ENCODE assay signal across 20 mouse cellular contexts in the genomic region with DNA sequence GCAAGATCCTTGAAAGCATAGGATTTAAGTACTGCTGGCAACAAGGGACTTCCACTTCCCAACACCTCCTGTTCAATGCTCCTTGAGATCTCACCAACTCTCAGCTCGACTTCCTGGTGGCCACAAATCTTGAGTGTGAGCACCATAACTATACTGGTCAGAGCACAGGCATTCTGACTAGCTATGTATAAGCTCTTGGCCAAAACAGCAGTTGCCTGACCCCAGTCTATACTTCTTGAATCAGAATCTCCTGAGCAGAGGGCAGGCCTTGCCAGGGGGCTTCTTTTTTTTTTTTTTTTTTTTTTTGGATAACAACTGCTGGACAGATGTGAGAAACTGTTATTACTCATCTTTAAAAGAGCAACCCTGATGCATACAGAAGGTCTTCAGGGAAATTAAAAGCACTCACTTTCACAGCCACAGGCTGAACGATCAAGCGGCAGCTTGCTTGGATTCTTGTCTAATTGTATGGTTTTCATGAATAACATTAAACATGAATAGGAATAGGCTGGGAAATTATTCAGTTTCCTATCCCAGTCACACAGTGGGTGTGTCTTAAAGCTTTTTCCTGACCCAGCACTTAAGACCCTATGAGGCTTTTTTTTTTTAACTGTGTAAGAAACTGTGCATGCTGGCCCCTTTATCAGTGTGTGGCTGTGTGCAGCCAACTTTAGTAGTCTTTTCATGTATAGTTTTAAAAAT.
DNase-seq lines count a peak whose midpoint lies in the region; ATAC-seq lines count a peak whose summit lies in the region.
"Had no signal": no experiment of that assay in that cellular context is flagged by ENCODE, and none has a peak within 500 bp of the region (broad histone marks: within the 10 kb centered on the region; RNA-seq: fewer than 3 reads in every experiment).

No protein-coding gene starts in this region.

- DNase-seq in embryo, embryonic 11 days: peak; percentile 13
- no peak for DNase-seq in embryo, embryonic 10.5 days (ENCODE audit: low spot score)
- no peak for DNase-seq in midbrain, embryonic 11.5 days (ENCODE audit: low spot score, missing footprints)
- no peak for DNase-seq in midbrain, embryonic 10.5 days (ENCODE audit: low spot score)
- no peak for DNase-seq in heart, embryonic 10.5 days (ENCODE audit: low spot score)
- no peak for DNase-seq in testis, postnatal 14 days (ENCODE audit: low spot score)
- DNase-seq: adrenal gland, adult 2 months; cerebellum, adult 11 months; cerebellum, postnatal 25 days; heart, postnatal 14 days; kidney, postnatal 4 days; lung, embryonic 14.5 days; lung, postnatal 4 days; retina, postnatal 1 day; thymus, adult 2 months had no signal

- H3K4me2 ChIP-seq in midbrain, embryonic 11.5 days: no peak overlapping the region
- no peak overlapping the region for H3K4me2 ChIP-seq in hindbrain, embryonic 13.5 days
- H3K4me2 ChIP-seq in midbrain, embryonic 16.5 days (ENCODE audit: low read length): no peak overlapping the region
- H3K4me2 ChIP-seq: embryonic facial prominence, embryonic 15.5 days; lung, embryonic 14.5 days had no signal

- H3K27ac ChIP-seq in midbrain, embryonic 11.5 days (ENCODE audit: low read depth, low read length): no peak overlapping the region
- no peak overlapping the region for H3K27ac ChIP-seq in midbrain, embryonic 10.5 days (replicated peaks)
- H3K27ac ChIP-seq in hindbrain, embryonic 13.5 days: no peak overlapping the region
- no peak overlapping the region; the same call in 1 of the 2 replicates for H3K27ac ChIP-seq in midbrain, embryonic 16.5 days (ENCODE audit: low read length)
- H3K27ac ChIP-seq in heart, embryonic 10.5 days: no peak overlapping the region
- H3K27ac ChIP-seq: embryonic facial prominence, embryonic 15.5 days; liver, embryonic 12.5 days had no signal

- ATAC-seq in midbrain, embryonic 11.5 days (ENCODE audit: low FRiP score): peak; percentile 80
- ATAC-seq in hindbrain, embryonic 13.5 days (ENCODE audit: low FRiP score): peak; percentile 65; the same call in 1 of the 2 replicates
- ATAC-seq in midbrain, embryonic 16.5 days: peak; percentile 83
- ATAC-seq: inflammation-experienced regulatory T-cells, adult 6 months had no signal

- H3K9ac ChIP-seq in midbrain, embryonic 11.5 days (ENCODE audit: low read length): no peak overlapping the region
- no peak overlapping the region for H3K9ac ChIP-seq in hindbrain, embryonic 13.5 days
- no peak overlapping the region for H3K9ac ChIP-seq in midbrain, embryonic 16.5 days (ENCODE audit: low read depth, low read length)
- H3K9ac ChIP-seq: embryonic facial prominence, embryonic 15.5 days; liver, embryonic 12.5 days; lung, embryonic 14.5 days had no signal

- no peaks in the 10 kb centered on the region for H3K36me3 ChIP-seq in midbrain, embryonic 11.5 days (ENCODE audit: control insufficient read depth, insufficient read depth, low read length)
- no peaks in the 10 kb centered on the region for H3K36me3 ChIP-seq in midbrain, embryonic 10.5 days
- no peaks in the 10 kb centered on the region for H3K36me3 ChIP-seq in hindbrain, embryonic 13.5 days
- H3K36me3 ChIP-seq in midbrain, embryonic 16.5 days (ENCODE audit: control insufficient read depth, insufficient read depth, low read length): no peaks in the 10 kb centered on the region
- H3K36me3 ChIP-seq in heart, embryonic 10.5 days: no peaks in the 10 kb centered on the region
- H3K36me3 ChIP-seq: embryonic facial prominence, embryonic 15.5 days; liver, embryonic 12.5 days had no signal

- H3K4me3 ChIP-seq in midbrain, embryonic 11.5 days (ENCODE audit: low read depth, low read length): no peak overlapping the region
- H3K4me3 ChIP-seq in midbrain, embryonic 10.5 days: no peak overlapping the region
- no peak overlapping the region for H3K4me3 ChIP-seq in hindbrain, embryonic 13.5 days
- H3K4me3 ChIP-seq in midbrain, embryonic 16.5 days (ENCODE audit: low read depth, low read length): no peak overlapping the region
- H3K4me3 ChIP-seq in heart, embryonic 10.5 days: no peak overlapping the region
- H3K4me3 ChIP-seq: embryonic facial prominence, embryonic 15.5 days; liver, embryonic 12.5 days had no signal

- H3K9me3 ChIP-seq in midbrain, embryonic 11.5 days (ENCODE audit: control insufficient read depth, low read length): no peaks in the 10 kb centered on the region
- no peaks in the 10 kb centered on the region for H3K9me3 ChIP-seq in midbrain, embryonic 10.5 days (replicated peaks)
- H3K9me3 ChIP-seq in hindbrain, embryonic 13.5 days: no peaks in the 10 kb centered on the region
- H3K9me3 ChIP-seq in midbrain, embryonic 16.5 days (replicated peaks; ENCODE audit: control insufficient read depth, low read length, poor library complexity, severe bottlenecking): no peaks in the 10 kb centered on the region
- H3K9me3 ChIP-seq in heart, embryonic 10.5 days: no peaks in the 10 kb centered on the region
- H3K9me3 ChIP-seq: embryonic facial prominence, embryonic 15.5 days; liver, embryonic 12.5 days had no signal

- WGBS in midbrain, embryonic 11.5 days: 53% methylated on average over 3 of the region's 3 CpGs
- WGBS in midbrain, embryonic 10.5 days: 54% methylated on average over 3 of the region's 3 CpGs
- 27% methylated on average over 3 of the region's 3 CpGs for WGBS in hindbrain, embryonic 13.5 days
- 27% methylated on average over 3 of the region's 3 CpGs for WGBS in midbrain, embryonic 16.5 days
- whole genome bisulfite sequencing in heart, embryonic 10.5 days: 72% methylated on average over 3 of the region's 3 CpGs

- H3K4me1 ChIP-seq in midbrain, embryonic 11.5 days (ENCODE audit: control insufficient read depth, insufficient read depth, low read length): peaks cover 7% of the 10 kb centered on the region; the same call in 1 of the 2 replicates
- peaks cover 28% of the 10 kb centered on the region for H3K4me1 ChIP-seq in midbrain, embryonic 10.5 days
- peaks cover 13% of the 10 kb centered on the region for H3K4me1 ChIP-seq in hindbrain, embryonic 13.5 days (replicated peaks)
- peaks cover 3% of the 10 kb centered on the region; the same call in 1 of the 2 replicates for H3K4me1 ChIP-seq in midbrain, embryonic 16.5 days (ENCODE audit: control insufficient read depth, insufficient read depth, low read length)
- H3K4me1 ChIP-seq in heart, embryonic 10.5 days: peaks cover 14% of the 10 kb centered on the region

- no peaks in the 10 kb centered on the region for H3K27me3 ChIP-seq in midbrain, embryonic 11.5 days (ENCODE audit: control insufficient read depth, insufficient read depth, low read length)
- H3K27me3 ChIP-seq in midbrain, embryonic 10.5 days (ENCODE audit: low read depth, poor library complexity, severe bottlenecking): no peaks in the 10 kb centered on the region
- H3K27me3 ChIP-seq in hindbrain, embryonic 13.5 days: no peaks in the 10 kb centered on the region
- H3K27me3 ChIP-seq in midbrain, embryonic 16.5 days (ENCODE audit: control insufficient read depth, insufficient read depth, low read depth, low read length): no peaks in the 10 kb centered on the region
- no peaks in the 10 kb centered on the region for H3K27me3 ChIP-seq in heart, embryonic 10.5 days (ENCODE audit: insufficient read depth, poor library complexity, severe bottlenecking)
- H3K27me3 ChIP-seq: embryonic facial prominence, embryonic 15.5 days; liver, embryonic 12.5 days had no signal
